Mouse (Mus musculus): Measurements from ENCODE around the gene Gng7. TPM values are rescaled to one million over a fixed set of nuclear protein-coding genes. Genes with fewer than 3 reads are reported as not detected.

The Gng7 gene
- polyA plus RNA-seq, 1 experiment from 2014 or later: 5.7 TPM

GRCm38 (mm10) chr10:81036251-81036650 is 21.5 kb upstream of the Gng7 start:
- 75% methylated on average over 7 of the region's 7 CpGs for WGBS
- H3K9me3 ChIP-seq (ENCODE audit: low read depth, low read length): no peaks in the 10 kb centered on the region
- no peak overlapping the region for H3K27ac ChIP-seq (ENCODE audit: low read depth)
- no peaks in the 10 kb centered on the region for H3K4me1 ChIP-seq (ENCODE audit: insufficient read depth)
- ATAC-seq (ENCODE audit: insufficient read depth) (no peak), DNase-seq (peak; percentile 33)
- no peak overlapping the region for H3K4me2 ChIP-seq
- H3K4me3 ChIP-seq (ENCODE audit: low read depth, low read length): no peak overlapping the region
- H3K36me3 ChIP-seq (ENCODE audit: insufficient read depth): peaks cover 8% of the 10 kb centered on the region; the same call in 1 of the 2 replicates
- TF ChIP-seq CTCF (IDR thresholded peaks at IDR 0.05; ENCODE audit: low read depth): peak; percentile 32; the same call in 1 of the 2 replicates
- H3K27me3 ChIP-seq (ENCODE audit: insufficient read depth, low read length): no peaks in the 10 kb centered on the region
- H3K9ac ChIP-seq: no peak overlapping the region

GRCm38 (mm10) chr10:81033586-81033985 is 18.8 kb upstream of the Gng7 start:
- 71% methylated on average over 10 of the region's 10 CpGs for WGBS
- DNase-seq: no peak
- no peak for TF ChIP-seq CTCF (IDR thresholded peaks at IDR 0.05; ENCODE audit: low read depth)
- Histone ChIP-seq H3K36me3 (ENCODE audit: insufficient read depth) (peaks cover 17% of the 10 kb centered on the region; the same call in 1 of the 2 replicates), H3K27me3 (ENCODE audit: insufficient read depth, low read length) (no peaks in the 10 kb centered on the region), H3K4me1 (ENCODE audit: insufficient read depth) (no peaks in the 10 kb centered on the region), H3K4me2 (no peak overlapping the region), H3K4me3 (ENCODE audit: low read depth, low read length) (no peak overlapping the region), H3K27ac (ENCODE audit: low read depth) (no peak overlapping the region), H3K9me3 (ENCODE audit: low read depth, low read length) (no peaks in the 10 kb centered on the region), H3K9ac (no peak overlapping the region)
- no peak for ATAC-seq (ENCODE audit: insufficient read depth)

GRCm38 (mm10) chr10:81029031-81029430 is 14.3 kb upstream of the Gng7 start:
- Histone ChIP-seq H3K4me2 (no peak overlapping the region), H3K9ac (no peak overlapping the region), H3K27me3 (ENCODE audit: insufficient read depth, low read length) (peaks cover 20% of the 10 kb centered on the region), H3K27ac (ENCODE audit: low read depth) (no peak overlapping the region), H3K4me3 (ENCODE audit: low read depth, low read length) (no peak overlapping the region), H3K4me1 (ENCODE audit: insufficient read depth) (no peaks in the 10 kb centered on the region), H3K9me3 (ENCODE audit: low read depth, low read length) (no peaks in the 10 kb centered on the region), H3K36me3 (ENCODE audit: insufficient read depth) (peaks cover 17% of the 10 kb centered on the region; the same call in 1 of the 2 replicates)
- no peak for ATAC-seq (ENCODE audit: insufficient read depth)
- 61% methylated on average over 10 of the region's 10 CpGs for whole genome bisulfite sequencing
- TF ChIP-seq CTCF (IDR thresholded peaks at IDR 0.05; ENCODE audit: low read depth): no peak
- DNase-seq: no peak

GRCm38 (mm10) chr10:81028219-81028618 is 13.5 kb upstream of the Gng7 start:
- H3K27ac ChIP-seq (ENCODE audit: low read depth): no peak overlapping the region
- DNase-seq (no peak), ATAC-seq (ENCODE audit: insufficient read depth) (no peak)
- no peak overlapping the region for H3K9ac ChIP-seq
- no peak for TF ChIP-seq CTCF (IDR thresholded peaks at IDR 0.05; ENCODE audit: low read depth)
- H3K4me3 ChIP-seq (ENCODE audit: low read depth, low read length): no peak overlapping the region
- no peaks in the 10 kb centered on the region for H3K9me3 ChIP-seq (ENCODE audit: low read depth, low read length)
- peaks cover 22% of the 10 kb centered on the region for H3K27me3 ChIP-seq (ENCODE audit: insufficient read depth, low read length)
- H3K4me2 ChIP-seq: no peak overlapping the region
- H3K36me3 ChIP-seq (ENCODE audit: insufficient read depth): peaks cover 17% of the 10 kb centered on the region; the same call in 1 of the 2 replicates
- H3K4me1 ChIP-seq (ENCODE audit: insufficient read depth): no peaks in the 10 kb centered on the region

GRCm38 (mm10) chr10:81027331-81027730 is 12.6 kb upstream of the Gng7 start:
- ATAC-seq (ENCODE audit: insufficient read depth): no peak

GRCm38 (mm10) chr10:81026857-81027256 is 12.1 kb upstream of the Gng7 start:
- no peak for ATAC-seq (ENCODE audit: insufficient read depth)
- WGBS: 88% methylated on average over 5 of the region's 5 CpGs

More at GRCm38 (mm10) chr10:81027331-81027730, 12.6 kb upstream of the Gng7 start:
- no peak for TF ChIP-seq CTCF (IDR thresholded peaks at IDR 0.05; ENCODE audit: low read depth)
- Histone ChIP-seq H3K27ac (ENCODE audit: low read depth) (no peak overlapping the region), H3K9me3 (ENCODE audit: low read depth, low read length) (no peaks in the 10 kb centered on the region), H3K4me1 (ENCODE audit: insufficient read depth) (no peaks in the 10 kb centered on the region), H3K36me3 (ENCODE audit: insufficient read depth) (peaks cover 13% of the 10 kb centered on the region; the same call in 1 of the 2 replicates), H3K4me2 (no peak overlapping the region), H3K4me3 (ENCODE audit: low read depth, low read length) (no peak overlapping the region), H3K27me3 (ENCODE audit: insufficient read depth, low read length) (peaks cover 25% of the 10 kb centered on the region), H3K9ac (no peak overlapping the region)
- WGBS: 60% methylated on average over 4 of the region's 4 CpGs
- no peak for DNase-seq

GRCm38 (mm10) chr10:81025639-81026275 is 11.0 kb upstream of the Gng7 start, which contains the start of gene Diras1:
TSS of gene Diras1 (minus strand) at chr10:81025662.
- 39% methylated on average over 12 of the region's 12 CpGs for WGBS

More at GRCm38 (mm10) chr10:81026857-81027256, 12.1 kb upstream of the Gng7 start:
- Histone ChIP-seq H3K27ac (ENCODE audit: low read depth) (no peak overlapping the region), H3K4me3 (ENCODE audit: low read depth, low read length) (no peak overlapping the region), H3K9me3 (ENCODE audit: low read depth, low read length) (no peaks in the 10 kb centered on the region), H3K4me2 (no peak overlapping the region), H3K36me3 (ENCODE audit: insufficient read depth) (peaks cover 11% of the 10 kb centered on the region; the same call in 1 of the 2 replicates), H3K9ac (no peak overlapping the region), H3K4me1 (ENCODE audit: insufficient read depth) (no peaks in the 10 kb centered on the region), H3K27me3 (ENCODE audit: insufficient read depth, low read length) (peaks cover 30% of the 10 kb centered on the region)
- TF ChIP-seq CTCF (IDR thresholded peaks at IDR 0.05; ENCODE audit: low read depth): no peak
- no peak for DNase-seq

More at GRCm38 (mm10) chr10:81025639-81026275, 11.0 kb upstream of the Gng7 start, which contains the start of gene Diras1:
- H3K9ac ChIP-seq: peak within 1 kb of the TSS; percentile 23; the same call in 1 of the 2 replicates
- peak within 1 kb of the TSS; percentile 54 for H3K4me2 ChIP-seq
- H3K27ac ChIP-seq (ENCODE audit: low read depth): no peak within 1 kb of the TSS
- H3K27me3 ChIP-seq (ENCODE audit: insufficient read depth, low read length): peaks cover 33% of the 10 kb centered on the region
- no peaks in the 10 kb centered on the region for H3K4me1 ChIP-seq (ENCODE audit: insufficient read depth)
- peak within 1 kb of the TSS; percentile 20 for H3K4me3 ChIP-seq (ENCODE audit: low read depth, low read length)
- no peak for ATAC-seq (ENCODE audit: insufficient read depth)
- H3K9me3 ChIP-seq (ENCODE audit: low read depth, low read length): no peaks in the 10 kb centered on the region
- H3K36me3 ChIP-seq (ENCODE audit: insufficient read depth): peaks cover 4% of the 10 kb centered on the region; the same call in 1 of the 2 replicates
- TF ChIP-seq CTCF (IDR thresholded peaks at IDR 0.05; ENCODE audit: low read depth): no peak
- no peak for DNase-seq
